Mouse (Mus musculus) embryonic facial prominence, embryonic 14.5 days (tissue): ENCODE measurements around the gene Ppp1r14b. TPM values are rescaled to one million over a fixed set of nuclear protein-coding genes. Genes with fewer than 3 reads are reported as not detected.
A peak's percentile ranks its signal among the peaks of the same experiment; 100 is the strongest.

Experiments used
- ATAC-seq: fragments of 200-750 bp; cut with Nextera tagmentation; 2 replicates; pipeline ENCODE4 v1.8.0; 2017; ENCODE audit warnings: low read depth, moderate number of reproducible peaks, moderate TSS enrichment
- DNase-seq: peaks from one replicate; pipeline ENCODE4 v3.0.0-alpha.2; 2015; ENCODE audit warnings: low spot score
- H3K27ac ChIP-seq: fragments of 300-500 bp; sonication (generic); replicated peaks from 2 replicates; pipeline ENCODE4 v1.5.1; 2014; ENCODE audit warnings: low read depth, mild to moderate bottlenecking, low read length, moderate library complexity
- H3K27me3 ChIP-seq: fragments of 300-500 bp; sonication (generic); replicated peaks from 2 replicates; pipeline ENCODE4 v1.6.1; 2014; ENCODE audit warnings: low read length; ENCODE audit not compliant: control insufficient read depth, insufficient read depth
- H3K36me3 ChIP-seq: fragments of 300-500 bp; sonication (generic); 2 replicates; pipeline ENCODE4 v1.6.1; 2014; ENCODE audit warnings: low read length, mixed read lengths; ENCODE audit not compliant: control insufficient read depth, insufficient read depth
- H3K4me1 ChIP-seq: fragments of 300-500 bp; sonication (generic); 2 replicates; pipeline ENCODE4 v1.6.1; 2014; ENCODE audit warnings: antibody characterized with exemption, low read length; ENCODE audit not compliant: control insufficient read depth, insufficient read depth
- H3K4me2 ChIP-seq: fragments of 300-500 bp; sonication (generic); 2 replicates; pipeline ENCODE4 v1.6.1; 2014; ENCODE audit warnings: low read depth, mild to moderate bottlenecking, low read length, moderate library complexity, mixed read lengths
- H3K4me3 ChIP-seq: fragments of 300-500 bp; sonication (generic); 2 replicates; pipeline ENCODE4 v1.5.1; 2014; ENCODE audit warnings: low read depth, mild to moderate bottlenecking, low read length
- H3K9ac ChIP-seq: fragments of 300-500 bp; sonication (generic); 2 replicates; pipeline ENCODE4 v1.6.1; 2014; ENCODE audit warnings: low read depth, mild to moderate bottlenecking, low read length, moderate library complexity, mixed read lengths
- H3K9me3 ChIP-seq: fragments of 300-500 bp; sonication (generic); 2 replicates; pipeline ENCODE4 v1.6.1; 2016; ENCODE audit warnings: low read length; ENCODE audit not compliant: control insufficient read depth
- WGBS: fragments of 180-500 bp; shearing (Covaris S2); extraction: QIAGEN DNeasy Blood & Tissue Kit; methylation state at CpG from one replicate; pipeline ENCODE4 v1.1.7; 2014; 5-methylcytosine and 5-hydroxymethylcytosine counted together
- polyA plus RNA-seq: library from polyadenylated mRNA; unstranded; fragments of >200 nt; fragmentation: Nextera tagmentation; extraction: Ambion mirVana; gene quantifications from 2 replicates; pipeline ENCODE4 v1.2.1, GENCODE M21; 2014

Ppp1r14b gene
- 277 and 302 TPM in 2 replicates for polyA plus RNA-seq

GRCm38 (mm10) chr19:6974211-6975205 is at the start of gene Ppp1r14b:
Gene Ppp1r14b, plus strand, starts transcription at chr19:6974968.
- WGBS, result 0% methylated on average over 39 of the region's 84 CpGs
- peak within 1 kb of the TSS; percentile 77 for H3K4me3 ChIP-seq
- DNase-seq (peak; percentile 96), ATAC-seq (peak; percentile 70)
- peak within 1 kb of the TSS; percentile 76 for H3K9ac ChIP-seq
- peak within 1 kb of the TSS; percentile 92 for H3K4me2 ChIP-seq
- peaks cover 33% of the 10 kb centered on the region for H3K4me1 ChIP-seq
- H3K9me3 ChIP-seq, result no peaks in the 10 kb centered on the region
- H3K27me3 ChIP-seq, result no peaks in the 10 kb centered on the region
- H3K27ac ChIP-seq, result peak within 1 kb of the TSS; percentile 88
- peaks cover 19% of the 10 kb centered on the region for H3K36me3 ChIP-seq

- 1% methylated on average over 9 of the region's 9 CpGs for WGBS
- Histone ChIP-seq H3K4me3 (peak within 1 kb of the TSS; percentile 29), H3K27me3 (peaks cover 72% of the 10 kb centered on the region), H3K4me1 (peaks cover 9% of the 10 kb centered on the region), H3K9ac (peak within 1 kb of the TSS; percentile 53), H3K9me3 (no peaks in the 10 kb centered on the region), H3K36me3 (no peaks in the 10 kb centered on the region), H3K4me2 (peak within 1 kb of the TSS; percentile 46), H3K27ac (no peak within 1 kb of the TSS; the same call in 1 of the 2 replicates)
- ATAC-seq (no peak), DNase-seq (no peak)
Measured at GRCm38 (mm10) chr19:6925307-6925573, 49.5 kb upstream of the Ppp1r14b start, which contains the start of gene Catsperz. Gene Catsperz, minus strand, starts transcription at chr19:6925380.

GRCm38 (mm10) chr19:6925611-6926329 is 49.0 kb upstream of the Ppp1r14b start:
- WGBS, result 15% methylated on average over 28 of the region's 40 CpGs
- H3K9ac ChIP-seq, result 0 out of 2 replicates have a peak overlapping the region, but pooled peaks have one; percentile 53

GRCm38 (mm10) chr19:6926559-6927255 is 48.1 kb upstream of the Ppp1r14b start:
- H3K4me3 ChIP-seq, result peak overlapping the region; percentile 24
- no peak for ATAC-seq
- DNase-seq, result peak; percentile 59
- peak overlapping the region; percentile 41 for H3K9ac ChIP-seq
- H3K27ac ChIP-seq, result peak overlapping the region; percentile 21; the same call in 1 of the 2 replicates
- peaks cover 2% of the 10 kb centered on the region; the same call in 1 of the 2 replicates for H3K4me1 ChIP-seq
- peak overlapping the region; percentile 47 for H3K4me2 ChIP-seq
- H3K9me3 ChIP-seq, result no peaks in the 10 kb centered on the region
- H3K36me3 ChIP-seq, result no peaks in the 10 kb centered on the region
- H3K27me3 ChIP-seq, result peaks cover 83% of the 10 kb centered on the region
- WGBS, result 8% methylated on average over 26 of the region's 26 CpGs

More at GRCm38 (mm10) chr19:6925611-6926329, 49.0 kb upstream of the Ppp1r14b start:
- peak overlapping the region; percentile 46 for H3K4me2 ChIP-seq
- ATAC-seq (no peak), DNase-seq (no peak)
- H3K36me3 ChIP-seq, result no peaks in the 10 kb centered on the region
- no peak overlapping the region; the same call in 1 of the 2 replicates for H3K27ac ChIP-seq
- H3K9me3 ChIP-seq, result no peaks in the 10 kb centered on the region
- peaks cover 75% of the 10 kb centered on the region for H3K27me3 ChIP-seq
- peak overlapping the region; percentile 29 for H3K4me3 ChIP-seq
- peaks cover 4% of the 10 kb centered on the region for H3K4me1 ChIP-seq

GRCm38 (mm10) chr19:6928080-6928479 is 46.7 kb upstream of the Ppp1r14b start:
- H3K9me3 ChIP-seq, result no peaks in the 10 kb centered on the region
- H3K36me3 ChIP-seq, result no peaks in the 10 kb centered on the region
- WGBS, result 17% methylated on average over 7 of the region's 9 CpGs
- no peak for DNase-seq
- ATAC-seq, result no peak
- no peak overlapping the region for H3K9ac ChIP-seq
- peaks cover 93% of the 10 kb centered on the region for H3K27me3 ChIP-seq
- H3K27ac ChIP-seq, result no peak overlapping the region
- H3K4me1 ChIP-seq, result peaks cover 2% of the 10 kb centered on the region; the same call in 1 of the 2 replicates
- peak overlapping the region; percentile 24; the same call in 1 of the 2 replicates for H3K4me3 ChIP-seq
- peak overlapping the region; percentile 47; the same call in 1 of the 2 replicates for H3K4me2 ChIP-seq

- WGBS, result 0% methylated on average over 1 of the region's 2 CpGs
- DNase-seq (no peak), ATAC-seq (no peak)
- no peak overlapping the region for H3K4me2 ChIP-seq
- H3K4me1 ChIP-seq, result peaks cover 6% of the 10 kb centered on the region; the same call in 1 of the 2 replicates
- H3K27me3 ChIP-seq, result peaks cover 93% of the 10 kb centered on the region
- no peaks in the 10 kb centered on the region for H3K9me3 ChIP-seq
- no peak overlapping the region for H3K4me3 ChIP-seq
- no peaks in the 10 kb centered on the region for H3K36me3 ChIP-seq
- no peak overlapping the region for H3K9ac ChIP-seq
- H3K27ac ChIP-seq, result no peak overlapping the region
Measured at GRCm38 (mm10) chr19:6931002-6931401, 43.8 kb upstream of the Ppp1r14b start.

GRCm38 (mm10) chr19:6932018-6932417 is 42.8 kb upstream of the Ppp1r14b start:
- no peak for DNase-seq
- no peaks in the 10 kb centered on the region for H3K36me3 ChIP-seq
- no peaks in the 10 kb centered on the region for H3K9me3 ChIP-seq
- WGBS, result 64% methylated on average over 1 of the region's 1 CpGs
- no peak for ATAC-seq
- H3K9ac ChIP-seq, result no peak overlapping the region
- peaks cover 6% of the 10 kb centered on the region; the same call in 1 of the 2 replicates for H3K4me1 ChIP-seq
- no peak overlapping the region for H3K27ac ChIP-seq
- H3K4me3 ChIP-seq, result no peak overlapping the region
- H3K27me3 ChIP-seq, result peaks cover 87% of the 10 kb centered on the region
- no peak overlapping the region for H3K4me2 ChIP-seq

- Histone ChIP-seq H3K4me2 (peak overlapping the region; percentile 61), H3K9me3 (no peaks in the 10 kb centered on the region), H3K36me3 (no peaks in the 10 kb centered on the region), H3K4me1 (peaks cover 6% of the 10 kb centered on the region; the same call in 1 of the 2 replicates), H3K27me3 (peaks cover 76% of the 10 kb centered on the region), H3K4me3 (peak overlapping the region; percentile 37), H3K9ac (no peak overlapping the region), H3K27ac (no peak overlapping the region)
- 24% methylated on average over 4 of the region's 4 CpGs for WGBS
- ATAC-seq, result no peak
- DNase-seq, result no peak
Measured at GRCm38 (mm10) chr19:6933102-6933435, 41.7 kb upstream of the Ppp1r14b start.
